Mouse (Mus musculus) neural tube, embryonic 12.5 days (tissue): ENCODE data around the gene Kdm6b. TPM values are rescaled to one million over a fixed set of nuclear protein-coding genes. Genes with fewer than 3 reads are reported as not detected.

Source experiments
- ATAC-seq: fragments of 200-750 bp; cut with Nextera tagmentation; 2 replicates; pipeline ENCODE4 v1.8.0; 2017; ENCODE audit warnings: low read depth, mild to moderate bottlenecking, moderate TSS enrichment, moderate library complexity; ENCODE audit not compliant: low FRiP score
- H3K27ac ChIP-seq: fragments of 300-500 bp; sonication (generic); 2 replicates; pipeline ENCODE4 v1.5.1; 2016
- H3K27me3 ChIP-seq: fragments of 300-500 bp; sonication (generic); replicated peaks from 2 replicates; pipeline ENCODE4 v1.6.1; 2016; ENCODE audit warnings: mild to moderate bottlenecking
- H3K36me3 ChIP-seq: fragments of 300-500 bp; sonication (generic); 2 replicates; pipeline ENCODE4 v1.6.1; 2016; ENCODE audit warnings: mild to moderate bottlenecking
- H3K4me1 ChIP-seq: fragments of 300-500 bp; sonication (generic); 2 replicates; pipeline ENCODE4 v1.6.1; 2016
- H3K4me2 ChIP-seq: fragments of 300-500 bp; sonication (generic); replicated peaks from 2 replicates; pipeline ENCODE4 v1.6.1; 2016; ENCODE audit warnings: mild to moderate bottlenecking
- H3K4me3 ChIP-seq: fragments of 300-500 bp; sonication (generic); 2 replicates; pipeline ENCODE4 v1.5.1; 2016
- H3K9ac ChIP-seq: fragments of 300-500 bp; sonication (generic); 2 replicates; pipeline ENCODE4 v1.6.1; 2016; ENCODE audit warnings: mild to moderate bottlenecking
- H3K9me3 ChIP-seq: fragments of 300-500 bp; sonication (generic); 2 replicates; pipeline ENCODE4 v1.6.1; 2016; ENCODE audit warnings: mild to moderate bottlenecking
- WGBS: fragments of 180-500 bp; shearing (Covaris S2); methylation state at CpG from one replicate; pipeline ENCODE4 v1.1.7; 2016; 5-methylcytosine and 5-hydroxymethylcytosine counted together
- polyA plus RNA-seq: library from polyadenylated mRNA; unstranded; fragments of >200 nt; fragmentation: Nextera tagmentation; extraction: Ambion mirVana; gene quantifications from 2 replicates; pipeline ENCODE4 v1.2.1, GENCODE M21; 2016

Gene Kdm6b
- polyA plus RNA-seq, 1 experiment from 2014 or later: 48.6 TPM

DNA sequence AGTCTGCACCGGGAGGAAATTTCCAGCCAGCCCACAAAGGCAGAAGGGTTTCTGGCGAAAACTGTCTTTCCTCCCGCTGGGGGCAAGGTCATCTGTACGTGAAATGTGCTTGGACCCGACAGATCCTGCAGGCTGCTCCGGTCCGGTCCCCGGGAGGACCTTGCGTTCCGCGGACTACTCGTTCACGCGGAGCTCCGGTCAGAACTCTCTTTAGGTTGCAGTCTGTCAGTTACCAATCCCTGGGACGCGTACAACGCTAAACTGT, 3.5 kb downstream of the Kdm6b start:
- ATAC-seq: no peak
- Histone ChIP-seq H3K4me3 (peak overlapping the region; percentile 80), H3K4me1 (peaks cover 55% of the 10 kb centered on the region), H3K27me3 (no peaks in the 10 kb centered on the region), H3K27ac (peak overlapping the region; percentile 95), H3K4me2 (peak overlapping the region; percentile 98), H3K9ac (peak overlapping the region; percentile 91), H3K9me3 (no peaks in the 10 kb centered on the region), H3K36me3 (peaks cover 40% of the 10 kb centered on the region)
- WGBS: 0% methylated on average over 18 of the region's 18 CpGs

DNA sequence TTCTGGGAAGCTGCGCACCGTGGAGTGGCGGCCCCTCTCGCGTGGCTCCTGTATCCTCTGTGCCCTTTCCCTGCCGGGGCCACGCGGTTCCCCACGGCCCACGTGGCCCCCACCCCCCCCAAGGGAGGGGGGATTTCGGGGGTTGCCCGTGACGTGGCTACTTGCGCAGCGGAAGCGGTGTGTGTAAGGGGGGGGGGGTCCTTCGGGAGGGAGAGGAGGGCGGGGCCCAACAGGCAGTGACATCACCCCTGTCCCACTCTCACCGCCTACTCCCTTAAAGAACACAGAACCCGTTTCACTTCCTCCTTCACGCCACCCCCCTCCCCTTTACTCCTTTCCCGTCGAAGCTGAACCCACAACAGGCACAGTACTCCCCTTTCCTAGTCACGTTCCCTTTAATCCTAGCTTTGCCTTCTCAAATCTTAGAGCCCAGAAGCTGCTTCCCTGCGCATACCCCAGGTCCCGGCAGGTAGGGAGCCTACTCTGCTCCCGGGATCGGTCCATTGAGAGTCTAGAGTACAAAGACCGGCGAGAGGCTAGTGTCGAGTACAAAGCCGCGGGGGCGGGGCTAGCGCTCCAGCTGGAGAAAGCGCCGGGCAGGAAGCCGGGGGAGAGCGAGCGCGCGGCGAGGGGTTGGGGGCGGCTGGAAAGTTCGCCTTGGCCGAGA, 4.0 kb downstream of the Kdm6b start:
- H3K4me2 ChIP-seq: peak overlapping the region; percentile 98
- H3K27me3 ChIP-seq: no peaks in the 10 kb centered on the region
- H3K9ac ChIP-seq: peak overlapping the region; percentile 91
- H3K27ac ChIP-seq: peak overlapping the region; percentile 95
- no peaks in the 10 kb centered on the region for H3K9me3 ChIP-seq
- under 1% methylated on average over 43 of the region's 46 CpGs for WGBS
- peak overlapping the region; percentile 80 for H3K4me3 ChIP-seq
- H3K4me1 ChIP-seq: peaks cover 50% of the 10 kb centered on the region
- peak; percentile 30; the same call in 1 of the 2 replicates for ATAC-seq
- H3K36me3 ChIP-seq: peaks cover 45% of the 10 kb centered on the region

DNA sequence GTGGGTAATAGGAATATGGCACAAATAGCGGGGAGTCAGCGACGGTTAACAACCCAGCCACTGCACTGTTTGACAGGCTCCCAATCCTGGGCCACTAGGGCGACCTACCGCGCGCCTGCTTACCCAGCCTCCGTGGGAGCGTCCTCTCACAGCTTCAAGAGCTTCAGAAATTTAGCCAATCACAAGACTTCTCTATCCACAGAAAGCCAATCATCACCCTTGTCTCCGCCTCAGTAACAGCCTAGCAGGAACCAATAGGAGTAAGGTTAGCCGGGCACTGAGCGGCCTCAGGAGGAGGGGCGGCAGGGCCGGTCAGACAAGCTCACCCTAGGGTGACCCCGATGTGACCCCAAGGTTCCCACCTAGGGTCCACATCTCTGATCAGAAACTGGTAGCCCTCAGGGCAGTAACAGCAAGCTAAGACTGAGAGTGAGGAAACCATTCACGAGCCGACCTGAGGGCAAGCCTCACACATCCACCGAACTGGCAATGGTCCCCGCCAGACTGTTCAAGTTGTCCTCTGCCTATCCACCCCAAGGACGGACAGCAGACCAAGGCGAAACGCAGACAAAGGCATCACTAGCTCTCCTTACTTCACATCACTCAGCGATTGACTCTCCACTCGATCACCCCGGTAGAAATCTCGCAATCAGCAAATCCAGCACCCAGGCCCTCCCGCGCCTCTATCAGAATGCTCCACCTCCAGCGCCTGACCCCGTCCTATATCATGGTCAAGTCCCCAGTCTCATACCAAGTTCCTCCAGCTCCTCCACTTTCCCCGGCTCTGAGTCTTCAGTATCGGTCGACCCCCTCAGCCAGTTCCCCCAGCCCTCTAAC, 4.7 kb downstream of the Kdm6b start:
- Histone ChIP-seq H3K4me3 (peak overlapping the region; percentile 80), H3K4me2 (peak overlapping the region; percentile 98), H3K9me3 (no peaks in the 10 kb centered on the region), H3K4me1 (peaks cover 42% of the 10 kb centered on the region), H3K9ac (peak overlapping the region; percentile 91), H3K36me3 (peaks cover 52% of the 10 kb centered on the region), H3K27ac (peak overlapping the region; percentile 95), H3K27me3 (no peaks in the 10 kb centered on the region)
- peak; percentile 62 for ATAC-seq
- WGBS: under 1% methylated on average over 33 of the region's 33 CpGs

DNA sequence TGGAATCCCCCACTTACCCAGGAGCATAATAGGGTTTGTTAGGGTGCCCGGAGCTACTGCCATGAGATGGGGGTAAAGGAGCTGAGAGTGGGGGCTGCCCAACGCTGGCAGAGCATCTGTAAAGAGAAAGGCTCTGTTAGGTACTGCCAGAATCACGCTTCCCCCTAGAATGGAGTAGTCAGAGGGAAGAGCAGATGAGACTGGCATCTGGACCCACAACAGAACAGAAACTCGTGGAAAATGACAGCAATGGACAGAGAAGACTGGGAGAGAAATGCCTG, 5.8 kb downstream of the Kdm6b start:
- Histone ChIP-seq H3K4me1 (peaks cover 32% of the 10 kb centered on the region), H3K36me3 (peaks cover 59% of the 10 kb centered on the region), H3K4me2 (peak overlapping the region; percentile 98), H3K9me3 (no peaks in the 10 kb centered on the region), H3K4me3 (peak overlapping the region; percentile 7; the same call in 1 of the 2 replicates), H3K9ac (peak overlapping the region; percentile 91; the same call in 1 of the 2 replicates), H3K27ac (no peak overlapping the region), H3K27me3 (no peaks in the 10 kb centered on the region)
- 91% methylated on average over 4 of the region's 4 CpGs for WGBS
- no peak for ATAC-seq

DNA sequence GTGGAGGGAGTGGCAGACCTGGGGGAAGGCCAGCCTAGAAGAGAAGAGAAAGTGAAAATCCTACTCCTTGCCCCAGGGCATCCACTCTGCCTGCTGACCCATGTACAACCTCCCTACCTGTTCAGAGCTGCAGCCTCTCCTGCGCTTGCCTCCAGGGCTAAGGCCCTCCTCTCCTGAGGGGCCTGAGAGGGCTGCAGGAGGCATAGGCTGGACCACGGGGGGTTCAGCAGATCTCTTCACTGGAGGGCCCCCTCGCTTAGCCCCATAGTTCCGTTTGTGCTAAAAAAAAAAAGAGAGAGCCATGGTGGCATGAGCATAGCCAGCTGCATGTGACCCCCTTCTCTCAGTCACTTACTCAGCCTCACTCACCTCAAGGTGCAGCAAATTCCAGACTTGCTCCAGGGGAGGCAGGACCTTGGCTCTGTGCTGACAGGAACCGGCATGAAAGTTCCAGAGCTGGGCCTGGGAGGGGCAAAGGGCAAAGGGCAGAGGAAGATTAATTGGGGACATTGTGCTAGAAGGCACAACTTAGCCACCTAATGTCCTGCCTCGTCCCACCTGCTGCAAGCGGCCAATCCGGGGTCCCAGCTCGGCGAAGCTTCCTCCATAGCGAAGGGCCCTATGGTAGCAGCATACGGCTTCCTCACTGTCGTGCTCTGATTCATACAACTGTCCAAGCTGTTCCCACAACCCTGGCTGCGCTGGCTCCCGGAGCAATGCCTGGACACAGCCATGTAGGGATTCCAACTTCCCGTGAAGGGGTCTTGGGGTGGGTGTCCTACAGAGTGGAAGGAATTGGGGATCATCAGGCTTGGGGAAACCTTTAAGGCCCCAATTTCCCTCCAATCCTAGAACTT, 6.4 kb downstream of the Kdm6b start:
- no peaks in the 10 kb centered on the region for H3K27me3 ChIP-seq
- ATAC-seq: no peak
- H3K36me3 ChIP-seq: peaks cover 61% of the 10 kb centered on the region
- H3K4me2 ChIP-seq: peak overlapping the region; percentile 98; the same call in 1 of the 2 replicates
- WGBS: 92% methylated on average over 16 of the region's 16 CpGs
- peaks cover 26% of the 10 kb centered on the region for H3K4me1 ChIP-seq
- no peak overlapping the region for H3K27ac ChIP-seq
- H3K9ac ChIP-seq: peak overlapping the region; percentile 91; the same call in 1 of the 2 replicates
- no peaks in the 10 kb centered on the region for H3K9me3 ChIP-seq
- H3K4me3 ChIP-seq: peak overlapping the region; percentile 7; the same call in 1 of the 2 replicates

DNA sequence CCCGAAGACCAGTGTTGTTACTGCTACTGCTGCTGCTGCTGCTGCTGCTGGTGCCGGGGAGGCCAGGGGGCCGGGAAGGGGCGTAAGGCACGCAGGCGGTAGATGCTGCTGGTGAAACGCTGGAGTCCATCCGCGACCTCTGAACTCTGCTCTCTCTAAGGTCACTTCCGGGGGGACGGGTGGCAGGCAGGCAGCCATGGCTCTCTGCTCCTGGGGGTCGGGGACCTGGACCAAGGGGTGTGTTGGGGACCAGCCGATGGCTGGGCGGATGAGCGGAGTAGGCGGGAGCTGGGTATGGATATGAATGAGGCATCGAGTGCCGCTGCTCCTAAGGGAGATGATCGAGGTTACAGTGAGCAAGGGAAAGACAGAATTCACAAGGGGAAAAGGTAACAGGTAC, 7.2 kb downstream of the Kdm6b start:
- Histone ChIP-seq H3K4me3 (no peak overlapping the region), H3K27ac (no peak overlapping the region)
- WGBS: 91% methylated on average over 19 of the region's 19 CpGs

DNA sequence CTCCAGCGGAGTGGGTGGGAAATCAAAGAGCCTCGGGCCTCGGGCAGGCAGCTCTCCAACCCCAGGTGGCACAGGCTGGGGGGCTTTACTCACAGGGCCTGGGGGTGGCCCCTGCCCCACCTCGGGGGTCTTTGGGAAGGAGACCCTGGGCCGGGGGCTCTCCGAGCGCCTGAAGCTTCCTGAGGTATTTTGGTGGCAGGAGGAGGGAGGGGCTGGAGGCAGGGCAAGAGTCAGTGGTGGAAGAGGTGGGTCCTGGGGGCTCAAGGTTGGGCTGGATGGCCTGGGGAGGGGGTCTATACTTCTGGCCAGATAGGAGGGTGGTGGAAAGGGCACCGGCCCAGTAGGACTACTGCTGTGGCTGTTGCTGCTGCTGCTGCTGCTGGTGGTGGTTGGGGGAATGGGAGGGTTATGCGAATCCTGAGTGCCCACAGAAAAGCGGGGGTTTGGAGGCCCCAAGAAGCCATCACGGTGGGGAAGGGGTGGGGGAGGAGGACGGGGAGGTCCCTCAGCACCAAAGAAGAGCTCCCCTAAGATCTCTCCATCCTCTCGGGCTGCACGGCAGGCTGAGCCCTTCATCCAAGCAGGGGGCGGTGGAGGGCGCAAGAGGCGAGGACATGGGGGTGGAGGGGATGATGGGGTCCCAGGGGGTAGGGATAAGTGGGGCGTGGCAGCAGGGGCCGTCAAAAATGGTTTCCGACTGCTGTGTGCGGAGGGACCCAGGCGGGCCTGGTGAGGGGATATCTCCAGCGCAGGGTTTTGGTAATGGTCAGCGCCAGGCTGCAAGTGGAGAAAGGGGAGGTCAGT, 7.9 kb downstream of the Kdm6b start:
- H3K27me3 ChIP-seq: peaks cover 4% of the 10 kb centered on the region
- H3K4me1 ChIP-seq: peaks cover 20% of the 10 kb centered on the region
- H3K9me3 ChIP-seq: no peaks in the 10 kb centered on the region
- H3K4me2 ChIP-seq: no peak overlapping the region
- H3K4me3 ChIP-seq: no peak overlapping the region
- no peak overlapping the region for H3K27ac ChIP-seq
- ATAC-seq: no peak
- 89% methylated on average over 24 of the region's 24 CpGs for WGBS
- no peak overlapping the region for H3K9ac ChIP-seq
- peaks cover 75% of the 10 kb centered on the region for H3K36me3 ChIP-seq

More for the DNA sequence above, 7.2 kb downstream of the Kdm6b start:
- Histone ChIP-seq H3K36me3 (peaks cover 69% of the 10 kb centered on the region), H3K9me3 (no peaks in the 10 kb centered on the region), H3K27me3 (no peaks in the 10 kb centered on the region), H3K4me1 (peaks cover 21% of the 10 kb centered on the region), H3K4me2 (no peak overlapping the region), H3K9ac (no peak overlapping the region)
- no peak for ATAC-seq

DNA sequence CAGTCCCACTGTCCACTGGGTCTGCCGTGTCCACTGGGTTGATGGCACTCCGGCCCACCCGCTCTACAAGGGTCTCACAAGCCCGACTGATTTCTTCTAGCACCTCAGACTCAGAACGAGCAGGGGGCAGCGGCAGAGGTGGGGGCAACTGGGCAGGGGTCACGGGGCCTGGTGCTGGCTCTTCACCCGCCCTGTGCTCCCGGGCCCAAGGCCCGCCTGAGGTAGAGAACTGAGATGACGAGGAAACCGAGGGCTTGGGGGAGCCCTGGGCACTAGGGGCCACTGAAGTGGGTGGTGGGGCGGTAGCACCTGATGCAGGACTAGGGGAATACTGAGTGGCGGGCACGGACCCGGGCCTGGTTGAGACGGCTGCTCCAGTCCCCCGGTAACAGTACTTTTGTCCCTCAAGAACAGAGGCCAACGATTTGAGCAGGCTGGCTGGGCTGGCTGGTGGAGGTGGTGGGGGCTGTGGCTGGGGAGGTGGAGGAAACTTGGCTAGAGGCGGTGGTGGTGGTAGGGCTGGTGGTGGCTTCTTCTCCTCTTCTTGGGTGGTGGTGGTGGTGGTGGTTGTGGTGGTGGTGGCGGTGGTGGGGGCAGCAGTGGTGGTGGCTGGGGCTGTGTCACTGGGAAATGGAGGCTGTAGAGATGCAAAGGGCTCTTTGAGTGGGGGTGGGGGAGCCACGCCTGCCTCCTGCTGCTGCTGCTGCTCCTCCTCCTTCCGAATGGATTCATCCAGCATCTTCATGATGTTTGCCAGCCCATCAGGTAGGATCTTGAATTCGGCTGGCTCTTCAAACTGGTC, 8.7 kb downstream of the Kdm6b start:
- Histone ChIP-seq H3K9me3 (no peaks in the 10 kb centered on the region), H3K4me1 (peaks cover 25% of the 10 kb centered on the region), H3K4me2 (no peak overlapping the region), H3K9ac (no peak overlapping the region), H3K36me3 (peaks cover 84% of the 10 kb centered on the region), H3K27me3 (peaks cover 12% of the 10 kb centered on the region), H3K4me3 (no peak overlapping the region), H3K27ac (no peak overlapping the region)
- WGBS: 91% methylated on average over 24 of the region's 24 CpGs
- ATAC-seq: no peak

DNA sequence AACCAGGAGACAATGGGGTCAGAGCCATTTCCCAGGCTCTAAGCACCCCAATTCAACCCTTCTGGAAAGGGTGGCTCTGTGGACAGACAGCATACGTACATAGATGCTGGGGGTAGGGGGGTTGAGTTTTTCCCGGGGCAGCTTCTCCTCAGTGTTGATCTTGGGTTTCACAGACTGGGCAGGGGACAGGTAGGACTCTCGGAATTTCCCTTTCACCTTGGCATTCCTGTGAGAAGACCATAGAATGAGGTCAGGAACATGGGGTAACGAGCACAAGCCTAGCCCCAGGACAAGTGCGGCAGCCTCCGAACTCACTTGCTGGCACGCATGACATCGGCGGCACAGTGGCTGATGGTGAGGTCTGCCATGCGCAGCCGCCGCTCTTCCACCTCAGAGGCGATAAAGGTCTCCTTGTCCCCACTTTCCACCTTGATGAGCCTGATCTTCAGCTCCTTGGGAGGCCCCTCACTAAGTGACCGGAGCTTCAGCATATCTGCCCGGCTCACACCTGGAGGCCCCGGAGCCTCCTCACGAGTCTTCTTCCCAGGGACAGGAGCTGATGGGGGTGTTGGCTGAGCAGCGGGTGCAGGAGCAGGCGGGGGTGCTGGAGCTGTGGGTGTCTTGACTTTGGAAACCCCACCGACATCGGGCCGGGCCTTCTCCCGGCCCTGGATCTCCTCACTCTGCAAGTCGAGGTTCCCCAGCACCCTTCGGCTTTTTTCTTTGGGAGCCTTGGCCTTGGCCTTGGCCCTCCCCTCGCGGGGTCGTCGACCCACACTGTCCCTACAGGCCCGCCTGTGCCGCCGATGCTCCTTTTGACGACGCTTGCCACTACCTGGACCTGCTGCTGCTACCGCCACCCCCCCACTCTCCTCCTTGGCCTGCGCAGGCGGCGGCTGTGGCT, 9.5 kb downstream of the Kdm6b start:
- Histone ChIP-seq H3K27me3 (peaks cover 15% of the 10 kb centered on the region), H3K27ac (no peak overlapping the region), H3K4me3 (no peak overlapping the region), H3K4me2 (no peak overlapping the region), H3K9me3 (no peaks in the 10 kb centered on the region), H3K4me1 (peaks cover 24% of the 10 kb centered on the region), H3K36me3 (peaks cover 90% of the 10 kb centered on the region), H3K9ac (no peak overlapping the region)
- 92% methylated on average over 36 of the region's 38 CpGs for WGBS
- ATAC-seq: no peak

DNA sequence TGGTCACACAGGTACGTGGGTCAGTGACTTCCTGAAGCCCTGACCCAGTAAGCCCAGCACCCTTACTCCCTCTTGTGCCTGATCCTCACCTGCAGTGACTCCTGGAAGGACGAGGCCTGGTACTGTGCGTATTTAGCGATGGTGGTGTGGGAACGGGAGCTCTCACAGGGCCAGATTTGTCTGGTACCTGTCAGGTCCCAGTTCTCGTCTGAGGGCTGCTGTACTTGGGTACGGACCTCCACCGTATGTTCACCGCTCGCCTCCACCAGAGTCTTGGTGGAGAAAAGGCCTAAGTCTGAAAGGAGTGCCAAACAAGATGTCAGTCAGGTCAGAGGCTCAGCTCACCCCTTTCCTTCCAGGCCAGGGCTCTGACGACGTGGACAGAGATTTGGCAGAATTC, 11.5 kb downstream of the Kdm6b start:
- Histone ChIP-seq H3K4me3 (no peak overlapping the region), H3K9me3 (no peaks in the 10 kb centered on the region), H3K27ac (no peak overlapping the region), H3K9ac (no peak overlapping the region), H3K4me2 (no peak overlapping the region), H3K36me3 (peaks cover 81% of the 10 kb centered on the region), H3K27me3 (peaks cover 17% of the 10 kb centered on the region), H3K4me1 (peaks cover 28% of the 10 kb centered on the region)
- 0 out of 2 replicates have a peak, but pooled peaks have one; percentile 2 for ATAC-seq
- WGBS: 86% methylated on average over 12 of the region's 12 CpGs
